Mouse (Mus musculus): ENCODE results near the gene Scap.

DNA sequence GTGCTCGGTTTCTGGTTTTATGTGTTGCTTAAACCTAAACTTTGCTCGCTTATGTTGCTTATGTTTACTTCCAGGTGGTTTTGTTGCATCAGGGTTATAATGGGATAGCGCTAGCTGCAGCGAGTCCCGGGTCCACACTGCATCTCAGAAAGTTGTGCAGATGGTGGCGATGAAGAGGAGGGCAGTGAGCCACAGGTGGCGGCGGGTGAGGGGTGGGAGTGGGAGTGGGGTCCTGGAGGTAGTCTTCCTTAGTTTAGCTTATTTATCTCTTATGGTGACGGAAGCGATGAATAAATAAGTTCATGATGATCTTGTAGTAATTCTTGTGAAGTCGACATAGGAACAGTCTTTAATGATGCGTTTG is 790 bp downstream of the Scap start:
- TF ChIP-seq CTCF (IDR thresholded peaks at IDR 0.05; ENCODE audit: insufficient read depth, low read length) (no peak), POLR2A (IDR thresholded peaks at IDR 0.05; ENCODE audit: borderline replicate concordance, extremely low read depth, low read depth, low read length) (no peak)

Measured in lung, adult 2 months (tissue).